Comparison of ENCODE assay signal across 11 mouse cellular contexts in the genomic region with DNA sequence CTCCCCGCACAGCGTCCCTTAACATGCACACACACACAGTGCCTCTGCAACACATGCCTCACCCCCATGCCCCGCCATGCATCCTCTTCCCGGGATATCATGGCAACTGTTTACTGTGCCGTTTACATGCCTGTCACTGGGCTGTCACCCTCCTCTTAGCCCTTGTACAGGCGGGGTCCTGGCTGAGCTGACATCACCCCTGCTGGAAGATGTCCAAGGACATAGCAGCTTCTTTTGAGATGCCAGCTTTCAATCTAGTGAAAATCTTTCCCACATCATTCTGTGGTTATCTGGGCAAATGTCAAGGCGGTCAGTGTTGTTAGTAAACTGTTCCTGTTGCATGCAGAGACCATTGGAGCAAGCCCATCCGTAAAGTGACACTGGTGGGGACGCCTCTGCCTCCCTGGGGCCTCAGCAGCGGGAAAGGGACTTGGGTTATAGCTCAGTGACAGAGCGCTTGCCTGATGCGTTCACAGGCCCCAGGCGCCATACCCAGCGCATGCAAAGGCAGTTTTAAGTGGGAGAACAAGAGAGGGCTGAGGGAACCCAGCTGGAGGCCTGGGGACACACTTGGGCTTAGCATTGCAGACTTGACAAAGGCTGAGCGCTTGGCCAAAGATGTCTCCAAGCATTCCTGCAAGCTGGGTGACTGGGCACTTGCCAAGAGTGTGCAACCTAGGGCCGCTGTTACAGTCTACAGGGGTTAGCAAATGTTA. TPM values are rescaled to one million over a fixed set of nuclear protein-coding genes. Genes with fewer than 3 reads are reported as not detected.
A peak's percentile ranks its signal among the peaks of the same experiment; 100 is the strongest.
DNase-seq lines count a peak whose midpoint lies in the region; ATAC-seq and TF ChIP-seq lines count a peak whose summit lies in the region.
"Had no signal": no experiment of that assay in that cellular context is flagged by ENCODE, and none has a peak within 500 bp of the region (broad histone marks: within the 10 kb centered on the region; RNA-seq: fewer than 3 reads in every experiment).

No protein-coding gene starts in this region.

- no peaks in the 10 kb centered on the region for H3K4me1 ChIP-seq in kidney, postnatal 0 days (replicated peaks; ENCODE audit: insufficient read depth, low read length)
- peaks cover 29% of the 10 kb centered on the region for H3K4me1 ChIP-seq in lung, embryonic 15.5 days

- peak; percentile 63 for DNase-seq in kidney, postnatal 0 days (ENCODE audit: low spot score)
- DNase-seq in kidney, postnatal 25 days, result no peak
- DNase-seq in Muller cell, postnatal 12 days (ENCODE audit: inconsistent ontology term), result peak; percentile 55
- peak; percentile 82 for DNase-seq in adrenal gland, postnatal 10 days
- no peak for DNase-seq in left cerebral cortex, postnatal 4 days
- DNase-seq in gastrocnemius, adult 8-10 months (ENCODE audit: low spot score in 2 of 2), result no peak
- DNase-seq: cerebellum, postnatal 14 days; right cerebral cortex, postnatal 4 days had no signal

- no peak overlapping the region for H3K9ac ChIP-seq in kidney, postnatal 0 days (ENCODE audit: low read depth, low read length)
- H3K9ac ChIP-seq in lung, embryonic 15.5 days, result no peak overlapping the region

- 53% methylated on average over 16 of the region's 16 CpGs for WGBS in kidney, postnatal 0 days
- 42% methylated on average over 16 of the region's 16 CpGs for WGBS in lung, embryonic 15.5 days

- H3K27me3 ChIP-seq in kidney, postnatal 0 days (ENCODE audit: insufficient read depth, low read length), result no peaks in the 10 kb centered on the region
- H3K27me3 ChIP-seq in lung, embryonic 15.5 days, result no peaks in the 10 kb centered on the region

- no peaks in the 10 kb centered on the region for H3K9me3 ChIP-seq in kidney, postnatal 0 days (replicated peaks; ENCODE audit: low read length)
- H3K9me3 ChIP-seq in lung, embryonic 15.5 days, result no peaks in the 10 kb centered on the region

- H3K36me3 ChIP-seq in kidney, postnatal 0 days (ENCODE audit: insufficient read depth, low read length), result peaks cover 27% of the 10 kb centered on the region
- H3K36me3 ChIP-seq in lung, embryonic 15.5 days, result peaks cover 32% of the 10 kb centered on the region

- 0 out of 2 replicates have a peak, but pooled peaks have one; percentile 14 for ATAC-seq in kidney, postnatal 0 days (replicated peaks; ENCODE audit: low FRiP score, low read depth)
- ATAC-seq in lung, embryonic 15.5 days (ENCODE audit: borderline replicate concordance, extremely low read depth, low FRiP score, low TSS enrichment), result peak; percentile 85
- no peak for ATAC-seq in erythroblast, adult 5-6 weeks (replicated peaks; ENCODE audit: low FRiP score, poor library complexity, severe bottlenecking)

- no peak for TF ChIP-seq CTCF in kidney, postnatal 0 days (IDR thresholded peaks at IDR 0.05; ENCODE audit: low read depth)

- intact Hi-C loops in left cerebral cortex, postnatal 4 days (cut with DNase I), result no loop called here

- no peak overlapping the region for H3K4me2 ChIP-seq in kidney, postnatal 0 days (ENCODE audit: low read length)
- H3K4me2 ChIP-seq in lung, embryonic 15.5 days, result no peak overlapping the region

- H3K4me3 ChIP-seq in kidney, postnatal 0 days (replicated peaks; ENCODE audit: low read depth, low read length), result no peak overlapping the region
- no peak overlapping the region for H3K4me3 ChIP-seq in lung, embryonic 15.5 days

- H3K27ac ChIP-seq in kidney, postnatal 0 days, result 0 out of 2 replicates have a peak overlapping the region, but pooled peaks have one; percentile 4
- peak overlapping the region; percentile 90 for H3K27ac ChIP-seq in lung, embryonic 15.5 days
- H3K27ac ChIP-seq: macrophage had no signal

RNA-seq across cellular contexts. Expression of gene Get4, which starts 18.8 kb away (rescaled TPM):
- 149 and 152 TPM in 2 replicates for polyA plus RNA-seq in kidney, postnatal 0 days (2015; fragmentation: Nextera tagmentation; extraction: Ambion mirVana)
- total RNA-seq in adrenal gland, postnatal 10 days (2021), result 10 to 100 TPM; 69.6 to 82.9 TPM
- 186 TPM in 2 replicates for polyA plus RNA-seq in lung, embryonic 15.5 days (2015; fragmentation: Nextera tagmentation; extraction: Ambion mirVana)
- 10 to 100 TPM; 54.8 to 59.8 TPM for total RNA-seq in left cerebral cortex, postnatal 4 days (2021)
- total RNA-seq in gastrocnemius, adult 8-10 months (2022), result 10 to 100 TPM; 32.8 to 36.4 (median 34.1) TPM
- total RNA-seq in erythroblast, adult 5-6 weeks (2015; ENCODE audit: low replicate concordance), result 14.4 and 15.5 TPM in 2 replicates
- total RNA-seq in erythroblast, adult 5-6 weeks (2017; ENCODE audit: low replicate concordance), result 5.4 and 12.4 TPM in 2 replicates

RNA-seq across cellular contexts. Expression of gene Adap1, which starts 54.5 kb away (rescaled TPM):
- polyA plus RNA-seq in kidney, postnatal 0 days (2015; fragmentation: Nextera tagmentation; extraction: Ambion mirVana), result 6.5 and 6.9 TPM in 2 replicates
- 1 to 10 TPM; 5.9 to 7.5 TPM for total RNA-seq in adrenal gland, postnatal 10 days (2021)
- 5.8 and 6.2 TPM in 2 replicates for polyA plus RNA-seq in lung, embryonic 15.5 days (2015; fragmentation: Nextera tagmentation; extraction: Ambion mirVana)
- 100 to 1,000 TPM; 219 to 247 TPM for total RNA-seq in left cerebral cortex, postnatal 4 days (2021)
- 1 to 10 TPM in 1 of 4 experiments, under 1 TPM in 3; 0.44 to 2.0 (median 0.64) TPM for total RNA-seq in gastrocnemius, adult 8-10 months (2022)
- total RNA-seq in erythroblast, adult 5-6 weeks (2015; ENCODE audit: low replicate concordance), result 8.3 and 11.9 TPM in 2 replicates
- 5.4 and 9.1 TPM in 2 replicates for total RNA-seq in erythroblast, adult 5-6 weeks (2017; ENCODE audit: low replicate concordance)

Comparison
In these comparisons a context has a peak if more than half of its experiments do, and no peak if none do; other contexts are left out.
1. DNase-seq: peak in kidney, postnatal 0 days (single experiment), Muller cell, postnatal 12 days (single experiment) and adrenal gland, postnatal 10 days (single experiment); none in kidney, postnatal 25 days (0 of 2), left cerebral cortex, postnatal 4 days (single experiment) and gastrocnemius, adult 8-10 months (0 of 2).
2. RNA of gene Adap1, which starts 54.5 kb away (total RNA-seq): 219 to 247 TPM in left cerebral cortex, postnatal 4 days; 5.4 to 11.9 TPM in erythroblast, adult 5-6 weeks, 5.9 to 7.5 TPM in adrenal gland, postnatal 10 days and 0.44 to 2.0 TPM in gastrocnemius, adult 8-10 months; every median in the first group is over 10 times any median in the second.